In genomic region chr14:55713007-55713728, GRCm38 (mm10) we compare ENCODE assay signal across 8 mouse cellular contexts. TPM values are rescaled to one million over a fixed set of nuclear protein-coding genes. Genes with fewer than 3 reads are reported as not detected.
DNase-seq lines count a peak whose midpoint lies in the region; ATAC-seq and TF ChIP-seq lines count a peak whose summit lies in the region.

No protein-coding gene starts in this region.

- WGBS in midbrain, embryonic 11.5 days = 15% methylated on average over 25 of the region's 25 CpGs
- WGBS in midbrain, embryonic 16.5 days = 14% methylated on average over 24 of the region's 25 CpGs
- 11% methylated on average over 25 of the region's 25 CpGs for WGBS in kidney, postnatal 0 days
- 16% methylated on average over 25 of the region's 25 CpGs for WGBS in forebrain, embryonic 16.5 days

- no peak overlapping the region for H3K4me3 ChIP-seq in midbrain, embryonic 11.5 days (ENCODE audit: low read depth, low read length)
- H3K4me3 ChIP-seq in midbrain, embryonic 16.5 days (ENCODE audit: low read depth, low read length) = no peak overlapping the region
- peak overlapping the region; percentile 8; the same call in 1 of the 2 replicates for H3K4me3 ChIP-seq in kidney, postnatal 0 days (replicated peaks; ENCODE audit: low read depth, low read length)
- no peak overlapping the region for H3K4me3 ChIP-seq in forebrain, embryonic 16.5 days (replicated peaks; ENCODE audit: low read length)

- DNase-seq in midbrain, embryonic 11.5 days (ENCODE audit: low spot score, missing footprints) = no peak
- peak; percentile 49 to 67 for DNase-seq in heart, adult 18-20 months
- DNase-seq in kidney, postnatal 0 days (ENCODE audit: low spot score) = peak; percentile 46
- DNase-seq in lung, postnatal 25 days (ENCODE audit: low spot score) = peak; percentile 71
- DNase-seq in layer of hippocampus, postnatal 36 days = no peak
- DNase-seq in ovary, postnatal 10 days (ENCODE audit: low spot score) = no peak

- no peaks in the 10 kb centered on the region; the same call in 1 of the 2 replicates for H3K27me3 ChIP-seq in midbrain, embryonic 11.5 days (ENCODE audit: control insufficient read depth, insufficient read depth, low read length)
- peaks cover 7% of the 10 kb centered on the region for H3K27me3 ChIP-seq in midbrain, embryonic 16.5 days (ENCODE audit: control insufficient read depth, insufficient read depth, low read depth, low read length)
- H3K27me3 ChIP-seq in kidney, postnatal 0 days (ENCODE audit: insufficient read depth, low read length) = 0 out of 2 replicates have a peak, but pooled peaks cover 7% of the 10 kb centered on the region
- peaks cover 2% of the 10 kb centered on the region; the same call in 1 of the 2 replicates for H3K27me3 ChIP-seq in forebrain, embryonic 16.5 days (replicated peaks; ENCODE audit: control insufficient read depth, insufficient read depth, low read length)

- H3K4me1 ChIP-seq in midbrain, embryonic 11.5 days (ENCODE audit: control insufficient read depth, insufficient read depth, low read length) = no peaks in the 10 kb centered on the region
- H3K4me1 ChIP-seq in midbrain, embryonic 16.5 days (ENCODE audit: control insufficient read depth, insufficient read depth, low read length) = no peaks in the 10 kb centered on the region
- H3K4me1 ChIP-seq in kidney, postnatal 0 days (replicated peaks; ENCODE audit: insufficient read depth, low read length) = 0 out of 2 replicates have a peak, but pooled peaks cover 6% of the 10 kb centered on the region
- no peaks in the 10 kb centered on the region for H3K4me1 ChIP-seq in forebrain, embryonic 16.5 days (replicated peaks; ENCODE audit: control insufficient read depth, insufficient read depth, low read length)

- no peak overlapping the region for H3K9ac ChIP-seq in midbrain, embryonic 11.5 days (ENCODE audit: low read length)
- no peak overlapping the region for H3K9ac ChIP-seq in midbrain, embryonic 16.5 days (ENCODE audit: low read depth, low read length)
- H3K9ac ChIP-seq in kidney, postnatal 0 days (ENCODE audit: low read depth, low read length) = peak overlapping the region; percentile 29; the same call in 1 of the 2 replicates
- H3K9ac ChIP-seq in forebrain, embryonic 16.5 days (replicated peaks; ENCODE audit: low read depth, low read length) = no peak overlapping the region

- no peaks in the 10 kb centered on the region for H3K36me3 ChIP-seq in midbrain, embryonic 11.5 days (ENCODE audit: control insufficient read depth, insufficient read depth, low read length)
- peaks cover 9% of the 10 kb centered on the region; the same call in 1 of the 2 replicates for H3K36me3 ChIP-seq in midbrain, embryonic 16.5 days (ENCODE audit: control insufficient read depth, insufficient read depth, low read length)
- H3K36me3 ChIP-seq in kidney, postnatal 0 days (ENCODE audit: insufficient read depth, low read length) = peaks cover 19% of the 10 kb centered on the region; the same call in 1 of the 2 replicates
- H3K36me3 ChIP-seq in forebrain, embryonic 16.5 days (ENCODE audit: control insufficient read depth, insufficient read depth) = peaks cover 2% of the 10 kb centered on the region; the same call in 1 of the 2 replicates

- H3K4me2 ChIP-seq in midbrain, embryonic 11.5 days = peak overlapping the region; percentile 8; the same call in 1 of the 2 replicates
- H3K4me2 ChIP-seq in midbrain, embryonic 16.5 days (ENCODE audit: low read length) = no peak overlapping the region
- H3K4me2 ChIP-seq in kidney, postnatal 0 days (ENCODE audit: low read length) = peak overlapping the region; percentile 55
- H3K4me2 ChIP-seq in forebrain, embryonic 16.5 days (ENCODE audit: low read length) = no peak overlapping the region

- no peak for ATAC-seq in midbrain, embryonic 11.5 days (ENCODE audit: low FRiP score)
- no peak for ATAC-seq in midbrain, embryonic 16.5 days
- ATAC-seq in kidney, postnatal 0 days (replicated peaks; ENCODE audit: low FRiP score, low read depth) = peak; percentile 41
- ATAC-seq in forebrain, embryonic 16.5 days = no peak

- no peak for TF ChIP-seq CTCF in kidney, postnatal 0 days (IDR thresholded peaks at IDR 0.05; ENCODE audit: low read depth)

- no peak overlapping the region for H3K27ac ChIP-seq in midbrain, embryonic 11.5 days (ENCODE audit: low read depth, low read length)
- H3K27ac ChIP-seq in midbrain, embryonic 16.5 days (ENCODE audit: low read length) = no peak overlapping the region
- peak overlapping the region; percentile 52 for H3K27ac ChIP-seq in kidney, postnatal 0 days
- H3K27ac ChIP-seq in forebrain, embryonic 16.5 days (ENCODE audit: low read length) = no peak overlapping the region

- no peaks in the 10 kb centered on the region for H3K9me3 ChIP-seq in midbrain, embryonic 11.5 days (ENCODE audit: control insufficient read depth, low read length)
- no peaks in the 10 kb centered on the region for H3K9me3 ChIP-seq in midbrain, embryonic 16.5 days (replicated peaks; ENCODE audit: control insufficient read depth, low read length, poor library complexity, severe bottlenecking)
- no peaks in the 10 kb centered on the region for H3K9me3 ChIP-seq in kidney, postnatal 0 days (replicated peaks; ENCODE audit: low read length)
- no peaks in the 10 kb centered on the region for H3K9me3 ChIP-seq in forebrain, embryonic 16.5 days (ENCODE audit: control insufficient read depth, low read length)

RNA-seq across cellular contexts. Expression of gene Tgm1, which starts 0.6 kb away (rescaled TPM):
- 0.27 and 0.59 TPM in 2 replicates for polyA plus RNA-seq in midbrain, embryonic 11.5 days (2014; fragmentation: Nextera tagmentation; extraction: Ambion mirVana)
- 0.13 and 0.15 TPM in 2 replicates for polyA plus RNA-seq in midbrain, embryonic 16.5 days (2015; fragmentation: Nextera tagmentation; extraction: Ambion mirVana)
- total RNA-seq in heart, adult 18-20 months (2021) = under 1 TPM; 0.25 to 0.44 TPM
- 5.9 and 7.6 TPM in 2 replicates for polyA plus RNA-seq in kidney, postnatal 0 days (2015; fragmentation: Nextera tagmentation; extraction: Ambion mirVana)
- total RNA-seq in layer of hippocampus, postnatal 36 days (2021) = under 1 TPM in 1 of 2 experiments, not detected in 1; 0.28 TPM
- polyA plus RNA-seq in forebrain, embryonic 16.5 days (2015; fragmentation: Nextera tagmentation; extraction: Ambion mirVana) = 0.26 and 0.28 TPM in 2 replicates

RNA-seq across cellular contexts. Expression of gene Rabggta, which starts 8.9 kb away (rescaled TPM):
- polyA plus RNA-seq in midbrain, embryonic 11.5 days (2014; fragmentation: Nextera tagmentation; extraction: Ambion mirVana) = 22.0 TPM in 2 replicates
- 64.0 and 65.1 TPM in 2 replicates for polyA plus RNA-seq in midbrain, embryonic 16.5 days (2015; fragmentation: Nextera tagmentation; extraction: Ambion mirVana)
- 10 to 100 TPM; 14.8 to 15.8 TPM for total RNA-seq in heart, adult 18-20 months (2021)
- 39.9 and 43.2 TPM in 2 replicates for polyA plus RNA-seq in kidney, postnatal 0 days (2015; fragmentation: Nextera tagmentation; extraction: Ambion mirVana)
- 10 to 100 TPM; 42.8 to 43.8 TPM for total RNA-seq in layer of hippocampus, postnatal 36 days (2021)
- 52.6 and 53.3 TPM in 2 replicates for polyA plus RNA-seq in forebrain, embryonic 16.5 days (2015; fragmentation: Nextera tagmentation; extraction: Ambion mirVana)

RNA-seq across cellular contexts. Expression of gene Tinf2, which starts 31.5 kb away (rescaled TPM):
- 62.6 and 64.4 TPM in 2 replicates for polyA plus RNA-seq in midbrain, embryonic 11.5 days (2014; fragmentation: Nextera tagmentation; extraction: Ambion mirVana)
- polyA plus RNA-seq in midbrain, embryonic 16.5 days (2015; fragmentation: Nextera tagmentation; extraction: Ambion mirVana) = 22.5 and 25.8 TPM in 2 replicates
- total RNA-seq in heart, adult 18-20 months (2021) = 10 to 100 TPM; 10.1 to 12.1 TPM
- 24.6 and 29.0 TPM in 2 replicates for polyA plus RNA-seq in kidney, postnatal 0 days (2015; fragmentation: Nextera tagmentation; extraction: Ambion mirVana)
- total RNA-seq in layer of hippocampus, postnatal 36 days (2021) = 10 to 100 TPM; 13.0 to 13.4 TPM
- polyA plus RNA-seq in forebrain, embryonic 16.5 days (2015; fragmentation: Nextera tagmentation; extraction: Ambion mirVana) = 31.4 and 32.6 TPM in 2 replicates

RNA-seq across cellular contexts. Expression of gene Dhrs1, which starts 32.3 kb away (rescaled TPM):
- polyA plus RNA-seq in midbrain, embryonic 11.5 days (2014; fragmentation: Nextera tagmentation; extraction: Ambion mirVana) = 69.5 and 70.5 TPM in 2 replicates
- 72.3 and 75.3 TPM in 2 replicates for polyA plus RNA-seq in midbrain, embryonic 16.5 days (2015; fragmentation: Nextera tagmentation; extraction: Ambion mirVana)
- 10 to 100 TPM; 39.8 to 42.6 TPM for total RNA-seq in heart, adult 18-20 months (2021)
- 122 and 127 TPM in 2 replicates for polyA plus RNA-seq in kidney, postnatal 0 days (2015; fragmentation: Nextera tagmentation; extraction: Ambion mirVana)
- total RNA-seq in layer of hippocampus, postnatal 36 days (2021) = 10 to 100 TPM; 82.7 to 83.2 TPM
- 81.9 and 83.5 TPM in 2 replicates for polyA plus RNA-seq in forebrain, embryonic 16.5 days (2015; fragmentation: Nextera tagmentation; extraction: Ambion mirVana)

RNA-seq across cellular contexts. Expression of gene Nop9, which starts 32.3 kb away (rescaled TPM):
- 46.2 and 47.4 TPM in 2 replicates for polyA plus RNA-seq in midbrain, embryonic 11.5 days (2014; fragmentation: Nextera tagmentation; extraction: Ambion mirVana)
- polyA plus RNA-seq in midbrain, embryonic 16.5 days (2015; fragmentation: Nextera tagmentation; extraction: Ambion mirVana) = 25.9 and 28.0 TPM in 2 replicates
- 10 to 100 TPM in 1 of 2 experiments, 1 to 10 TPM in 1; 7.7 to 11.9 TPM for total RNA-seq in heart, adult 18-20 months (2021)
- polyA plus RNA-seq in kidney, postnatal 0 days (2015; fragmentation: Nextera tagmentation; extraction: Ambion mirVana) = 26.2 and 26.5 TPM in 2 replicates
- total RNA-seq in layer of hippocampus, postnatal 36 days (2021) = 10 to 100 TPM; 10.6 to 14.2 TPM
- polyA plus RNA-seq in forebrain, embryonic 16.5 days (2015; fragmentation: Nextera tagmentation; extraction: Ambion mirVana) = 36.4 and 46.0 TPM in 2 replicates

Comparison
In these comparisons a context has a peak if more than half of its experiments do, and no peak if none do; other contexts are left out.
1. H3K4me2 ChIP-seq: peak in midbrain, embryonic 11.5 days (single experiment) and kidney, postnatal 0 days (single experiment); none in midbrain, embryonic 16.5 days (single experiment) and forebrain, embryonic 16.5 days (single experiment).
2. DNase-seq: peak in heart, adult 18-20 months (2 of 2), kidney, postnatal 0 days (single experiment) and lung, postnatal 25 days (single experiment); none in midbrain, embryonic 11.5 days (single experiment), layer of hippocampus, postnatal 36 days (0 of 2) and ovary, postnatal 10 days (single experiment).